8 mouse cellular contexts compared by ENCODE assay signal in genomic region chr7:49246584-49247481, GRCm38 (mm10).
DNase-seq lines count a peak whose midpoint lies in the region; ATAC-seq and TF ChIP-seq lines count a peak whose summit lies in the region.

No protein-coding gene starts in this region.

- peak; percentile 45 to 49 for DNase-seq in layer of hippocampus, postnatal 36 days
- DNase-seq in layer of hippocampus, adult 11-12 months (ENCODE audit: low spot score): no peak
- peak; percentile 45 for DNase-seq in kidney, postnatal 10 days
- no peak for DNase-seq in midbrain, postnatal 0 days (ENCODE audit: low spot score)
- no peak for DNase-seq in gastrocnemius, postnatal 36 days
- no peak for DNase-seq in adipocyte (ENCODE audit: low spot score)

- H3K27ac ChIP-seq in bone marrow, adult 2 months (ENCODE audit: control insufficient read depth, insufficient read depth, low read depth, low read length, poor library complexity): no peak overlapping the region
- H3K27ac ChIP-seq in forebrain, embryonic 13.5 days: no peak overlapping the region
- H3K27ac ChIP-seq in midbrain, postnatal 0 days (ENCODE audit: low read depth, low read length): peak overlapping the region; percentile 84

- peak overlapping the region; percentile 67 for H3K9ac ChIP-seq in forebrain, embryonic 13.5 days
- H3K9ac ChIP-seq in midbrain, postnatal 0 days (replicated peaks; ENCODE audit: low read length, poor library complexity, severe bottlenecking): peak overlapping the region; percentile 84

- no peaks in the 10 kb centered on the region for H3K36me3 ChIP-seq in forebrain, embryonic 13.5 days (ENCODE audit: poor library complexity, severe bottlenecking)
- no peaks in the 10 kb centered on the region for H3K36me3 ChIP-seq in midbrain, postnatal 0 days (ENCODE audit: insufficient read depth, low read length)

- no peak for TF ChIP-seq CTCF in bone marrow, adult 2 months (IDR thresholded peaks at IDR 0.05; ENCODE audit: control insufficient read depth, insufficient read depth, low read length)
- no peak for TF ChIP-seq CTCF in midbrain, postnatal 0 days (IDR thresholded peaks at IDR 0.05)

- WGBS in bone marrow, adult 2 months: 6% methylated on average over 50 of the region's 50 CpGs
- 2% methylated on average over 50 of the region's 50 CpGs for WGBS in forebrain, embryonic 13.5 days
- 2% methylated on average over 50 of the region's 50 CpGs for WGBS in midbrain, postnatal 0 days

- H3K27me3 ChIP-seq in forebrain, embryonic 13.5 days: peaks cover 36% of the 10 kb centered on the region
- H3K27me3 ChIP-seq in midbrain, postnatal 0 days (ENCODE audit: insufficient read depth, low read length): no peaks in the 10 kb centered on the region

- no peak for ATAC-seq in forebrain, embryonic 13.5 days
- no peak for ATAC-seq in midbrain, postnatal 0 days (ENCODE audit: low FRiP score)

- intact Hi-C loops in gastrocnemius, postnatal 36 days (cut with DNase I): no loop called here

- H3K4me2 ChIP-seq in forebrain, embryonic 13.5 days: peak overlapping the region; percentile 97
- peak overlapping the region; percentile 77 for H3K4me2 ChIP-seq in midbrain, postnatal 0 days (ENCODE audit: low read depth, low read length, poor library complexity, severe bottlenecking)

- H3K4me3 ChIP-seq in bone marrow, adult 2 months (replicated peaks; ENCODE audit: control insufficient read depth, low read depth, low read length): peak overlapping the region; percentile 69
- H3K4me3 ChIP-seq in forebrain, embryonic 13.5 days: peak overlapping the region; percentile 54
- peak overlapping the region; percentile 68 for H3K4me3 ChIP-seq in midbrain, postnatal 0 days (ENCODE audit: low read depth, low read length)

- no peaks in the 10 kb centered on the region for H3K9me3 ChIP-seq in forebrain, embryonic 13.5 days (replicated peaks)
- H3K9me3 ChIP-seq in midbrain, postnatal 0 days (ENCODE audit: low read length): no peaks in the 10 kb centered on the region

- H3K4me1 ChIP-seq in bone marrow, adult 2 months (ENCODE audit: control insufficient read depth, insufficient read depth, low read length): no peaks in the 10 kb centered on the region; the same call in 1 of the 2 replicates
- H3K4me1 ChIP-seq in forebrain, embryonic 13.5 days: peaks cover 46% of the 10 kb centered on the region
- peaks cover 8% of the 10 kb centered on the region for H3K4me1 ChIP-seq in midbrain, postnatal 0 days (ENCODE audit: insufficient read depth, low read length)

- no peak for TF ChIP-seq POLR2A in bone marrow, adult 2 months (IDR thresholded peaks at IDR 0.05; ENCODE audit: borderline replicate concordance, control insufficient read depth, low read depth, low read length)

Comparison
In these comparisons a context has a peak if more than half of its experiments do, and no peak if none do; other contexts are left out.
1. DNase-seq: peak in layer of hippocampus, postnatal 36 days (2 of 2) and kidney, postnatal 10 days (single experiment); none in layer of hippocampus, adult 11-12 months (single experiment), midbrain, postnatal 0 days (single experiment), gastrocnemius, postnatal 36 days (0 of 2) and adipocyte (single experiment).
2. Peak in every context shown above with its lines, with median percentiles within 50 percentile points of each other: H3K4me3 ChIP-seq.